Mouse (Mus musculus): Measurements from ENCODE around the gene Ccdc120.
"Not testable (repeated sequence)": the region's sequence is repeated elsewhere in the genome, so short reads cannot be mapped to it uniquely, and the experiment has no call there.

Ccdc120 gene

GRCm38 (mm10) chrX:7750432-7751116, at the start of gene Ccdc120:
TSS of gene Ccdc120 (minus strand) at chrX:7750905.
- peak; percentile 83 for DNase-seq

- DNase-seq: no peak
Observed at GRCm38 (mm10) chrX:7797327-7797726, 46.6 kb upstream of the Ccdc120 start.

GRCm38 (mm10) chrX:7795016-7795415, 44.3 kb upstream of the Ccdc120 start:
- no peak for DNase-seq

GRCm38 (mm10) chrX:7793361-7793760, 42.7 kb upstream of the Ccdc120 start:
- DNase-seq: no peak

- DNase-seq: no peak
Observed at GRCm38 (mm10) chrX:7790309-7790708, 39.6 kb upstream of the Ccdc120 start.

- DNase-seq: peak; percentile 65
Observed at GRCm38 (mm10) chrX:7789542-7790136, 38.9 kb upstream of the Ccdc120 start, which contains the start of gene Gripap1. TSS of gene Gripap1 (plus strand) at chrX:7789765.

GRCm38 (mm10) chrX:7782603-7783092, 31.9 kb upstream of the Ccdc120 start:
- DNase-seq: no peak

GRCm38 (mm10) chrX:7779294-7779693, 28.6 kb upstream of the Ccdc120 start:
- no peak for DNase-seq

- DNase-seq: no peak
Observed at GRCm38 (mm10) chrX:7778450-7779244, 27.9 kb upstream of the Ccdc120 start.

GRCm38 (mm10) chrX:7776329-7777082, 25.8 kb upstream of the Ccdc120 start:
- peak; percentile 54 for DNase-seq

- DNase-seq: no peak
Observed at GRCm38 (mm10) chrX:7775501-7776205, 24.9 kb upstream of the Ccdc120 start.

GRCm38 (mm10) chrX:7772766-7773165, 22.1 kb upstream of the Ccdc120 start:
- no peak for DNase-seq

GRCm38 (mm10) chrX:7769302-7770017, 18.8 kb upstream of the Ccdc120 start:
- DNase-seq: no peak

- DNase-seq: no peak
Observed at GRCm38 (mm10) chrX:7765764-7766163, 15.1 kb upstream of the Ccdc120 start.

GRCm38 (mm10) chrX:7765281-7765670, 14.6 kb upstream of the Ccdc120 start:
- DNase-seq: no peak

GRCm38 (mm10) chrX:7764657-7765280, 14.1 kb upstream of the Ccdc120 start:
- no peak for DNase-seq

GRCm38 (mm10) chrX:7763631-7764393, 13.1 kb upstream of the Ccdc120 start:
- no peak for DNase-seq

GRCm38 (mm10) chrX:7762921-7763197, 12.2 kb upstream of the Ccdc120 start:
- no peak for DNase-seq

GRCm38 (mm10) chrX:7762137-7762920, 11.6 kb upstream of the Ccdc120 start, which contains the start of gene Tfe3:
TSS of gene Tfe3 (plus strand) at chrX:7762560.
- DNase-seq: peak; percentile 78

- not testable (repeated sequence) for DNase-seq
Observed at GRCm38 (mm10) chrX:7753627-7754026, 2.9 kb upstream of the Ccdc120 start.

Data from right cerebral cortex, postnatal 4 days (tissue).